Mouse (Mus musculus): Measurements from ENCODE around the gene Slc22a17.

- TF ChIP-seq TAL1 (IDR thresholded peaks at IDR 0.05; ENCODE audit: low read length) (no peak), GATA1 (IDR thresholded peaks at IDR 0.05; ENCODE audit: low read length) (no peak)
Measured at GRCm38 (mm10) chr14:54950493-54950892, 37.6 kb upstream of the Slc22a17 start.

Measured in erythroblast, embryonic 14.5 days (primary cell).